Mouse (Mus musculus): ENCODE data around the gene Tmigd3.

DNA sequence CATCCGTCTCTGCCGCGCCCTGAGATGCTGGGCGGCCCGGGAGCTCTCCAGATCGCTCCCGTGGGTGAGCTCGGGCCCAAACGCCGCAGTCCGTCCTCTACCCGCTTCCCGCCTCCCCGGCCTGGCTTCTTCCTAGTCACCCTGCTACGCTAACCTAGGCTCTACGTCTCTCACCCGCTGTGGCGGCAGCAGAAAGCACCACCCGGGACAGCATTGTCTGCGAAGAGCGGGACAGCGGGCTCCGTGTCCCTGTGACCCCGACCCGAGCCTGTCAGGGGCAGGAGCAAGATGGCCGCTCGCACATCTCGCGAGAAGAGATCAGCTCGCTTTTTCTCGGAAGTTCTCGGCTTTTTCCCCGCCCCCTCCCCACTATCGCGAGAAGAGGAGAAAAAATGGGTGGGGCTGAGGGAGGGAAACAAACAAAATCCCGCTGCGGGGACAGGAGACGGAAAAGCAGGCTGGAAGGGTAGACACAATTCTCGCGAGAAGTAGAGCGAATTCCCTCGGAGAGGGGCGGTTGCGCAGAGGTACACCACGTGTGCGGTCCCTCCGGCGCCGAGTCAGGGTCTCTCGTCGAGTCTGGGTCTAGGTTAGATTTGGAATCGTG, 88.4 kb downstream of the Tmigd3 start, which contains the start of gene Wdr77:
- TF ChIP-seq EP300 (optimal IDR thresholded peaks at IDR 0.05): peak; percentile 100
- no peak for TF ChIP-seq CTCF (IDR thresholded peaks at IDR 0.05; ENCODE audit: low read depth)
